Mouse (Mus musculus) brain, adult 10 weeks (tissue): Measurements from ENCODE around the gene Elfn2. TPM values are rescaled to one million over a fixed set of nuclear protein-coding genes. Genes with fewer than 3 reads are reported as not detected.

Experiments used
- polyA plus RNA-seq: library from polyadenylated mRNA; stranded (reverse); fragments of 350-450 nt; fragmentation: Illumina TruSeq; extraction: RNeasy Lipid Tissue Mini Kit (QIAGEN cat#74804); gene quantifications from one replicate; pipeline ENCODE4 v1.2.3, GENCODE M21; 2015; ENCODE audit warnings: low read depth, low replicate concordance

The Elfn2 gene
- 49.3 TPM for polyA plus RNA-seq

GRCm38 (mm10) chr15:78718290-78719250 lies at the start of gene Elfn2:
TSS of gene Elfn2 (minus strand) at chr15:78718771.

Other genes starting within 250 kb of the Elfn2 start
- 0.19 TPM for gene Il2rb, start 223.5 kb downstream of the Elfn2 start, polyA plus RNA-seq
- gene C1qtnf6, start 187.4 kb downstream of the Elfn2 start, polyA plus RNA-seq = 2.5 TPM
- gene Sstr3, start 174.1 kb downstream of the Elfn2 start, polyA plus RNA-seq = 14.2 TPM
- 2.7 TPM for gene Rac2, start 146.0 kb downstream of the Elfn2 start, polyA plus RNA-seq
- 13.0 TPM for gene Cyth4, start 121.7 kb downstream of the Elfn2 start, polyA plus RNA-seq
- 3.7 TPM for gene Mfng, start 54.7 kb upstream of the Elfn2 start, polyA plus RNA-seq
- gene Card10, start 84.3 kb upstream of the Elfn2 start, polyA plus RNA-seq = 3.1 TPM
- 21.6 TPM for gene Cdc42ep1, start 123.9 kb upstream of the Elfn2 start, polyA plus RNA-seq
- not detected for gene Lgals2, start 136.8 kb upstream of the Elfn2 start, polyA plus RNA-seq
- gene Gga1, start 158.4 kb upstream of the Elfn2 start, polyA plus RNA-seq = 48.9 TPM
- not detected for gene Gm49510, start 180.9 kb upstream of the Elfn2 start, polyA plus RNA-seq
- gene Sh3bp1, start 181.0 kb upstream of the Elfn2 start, polyA plus RNA-seq = 21.5 TPM
- gene Pdxp, start 195.1 kb upstream of the Elfn2 start, polyA plus RNA-seq = 188 TPM
- gene Lgals1, start 208.0 kb upstream of the Elfn2 start, polyA plus RNA-seq = 46.4 TPM
- 42.8 TPM for gene Nol12, start 216.2 kb upstream of the Elfn2 start, polyA plus RNA-seq
- 7.6 TPM for gene Triobp, start 229.0 kb upstream of the Elfn2 start, polyA plus RNA-seq